Mouse (Mus musculus): ENCODE measurements around the gene Atp1a3. TPM values are rescaled to one million over a fixed set of nuclear protein-coding genes. Genes with fewer than 3 reads are reported as not detected.
"Not testable (repeated sequence)": the region's sequence is repeated elsewhere in the genome, so short reads cannot be mapped to it uniquely, and the experiment has no call there.

The Atp1a3 gene
- 404 and 524 TPM in 2 replicates for polyA plus RNA-seq (2014; fragmentation: Nextera tagmentation; extraction: Ambion mirVana)

GRCm38 (mm10) chr7:25005421-25006065 is at the start of gene Atp1a3:
TSS of gene Atp1a3 (minus strand) at chr7:25005958.
- peaks cover 15% of the 10 kb centered on the region for H3K36me3 ChIP-seq (replicated peaks; ENCODE audit: control insufficient read depth, insufficient read depth)
- H3K4me2 ChIP-seq (replicated peaks) = peak within 1 kb of the TSS; percentile 54
- peak; percentile 87 for ATAC-seq (ENCODE audit: low FRiP score)
- no peaks in the 10 kb centered on the region for H3K9me3 ChIP-seq (ENCODE audit: control insufficient read depth, low read length)
- no peaks in the 10 kb centered on the region for H3K27me3 ChIP-seq (ENCODE audit: control insufficient read depth, insufficient read depth, low read length)
- peaks cover 63% of the 10 kb centered on the region for H3K4me1 ChIP-seq (replicated peaks; ENCODE audit: control insufficient read depth, insufficient read depth, low read length)
- under 1% methylated on average over 46 of the region's 54 CpGs for WGBS
- DNase-seq (ENCODE audit: low spot score) = peak; percentile 83
- H3K4me3 ChIP-seq (replicated peaks; ENCODE audit: low read length) = peak within 1 kb of the TSS; percentile 76
- H3K27ac ChIP-seq = peak within 1 kb of the TSS; percentile 99
- peak within 1 kb of the TSS; percentile 90 for H3K9ac ChIP-seq

DNA sequence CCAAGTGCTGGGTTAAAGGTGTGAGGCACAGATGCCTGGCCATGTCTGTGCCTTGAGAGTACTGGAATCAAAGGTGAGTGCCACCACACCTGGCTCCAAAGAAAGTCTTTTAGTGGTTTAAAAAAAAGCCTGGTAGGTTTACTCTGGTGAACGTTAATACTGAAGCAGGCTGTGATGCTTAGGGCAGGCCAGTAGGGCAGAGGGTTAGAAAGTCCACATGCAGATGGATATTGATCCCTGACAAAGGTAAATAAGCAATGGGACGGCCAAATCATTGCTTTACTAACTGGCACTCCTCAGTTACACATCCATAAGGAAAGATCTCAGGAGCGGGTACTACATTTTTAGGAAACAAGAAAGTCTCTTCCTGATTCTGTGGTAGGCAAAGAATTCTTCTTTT is 46.8 kb upstream of the Atp1a3 start:
- no peaks in the 10 kb centered on the region for H3K9me3 ChIP-seq (ENCODE audit: control insufficient read depth, low read length)
- no peak for DNase-seq (ENCODE audit: low spot score)
- ATAC-seq (ENCODE audit: low FRiP score) = no peak
- no peaks in the 10 kb centered on the region for H3K27me3 ChIP-seq (ENCODE audit: control insufficient read depth, insufficient read depth, low read length)
- H3K36me3 ChIP-seq (replicated peaks; ENCODE audit: control insufficient read depth, insufficient read depth) = peaks cover 97% of the 10 kb centered on the region
- no peak overlapping the region for H3K9ac ChIP-seq
- H3K4me2 ChIP-seq (replicated peaks) = no peak overlapping the region
- no peak overlapping the region for H3K4me3 ChIP-seq (replicated peaks; ENCODE audit: low read length)
- 91% methylated on average over 3 of the region's 3 CpGs for WGBS
- no peaks in the 10 kb centered on the region for H3K4me1 ChIP-seq (replicated peaks; ENCODE audit: control insufficient read depth, insufficient read depth, low read length)
- H3K27ac ChIP-seq = no peak overlapping the region

DNA sequence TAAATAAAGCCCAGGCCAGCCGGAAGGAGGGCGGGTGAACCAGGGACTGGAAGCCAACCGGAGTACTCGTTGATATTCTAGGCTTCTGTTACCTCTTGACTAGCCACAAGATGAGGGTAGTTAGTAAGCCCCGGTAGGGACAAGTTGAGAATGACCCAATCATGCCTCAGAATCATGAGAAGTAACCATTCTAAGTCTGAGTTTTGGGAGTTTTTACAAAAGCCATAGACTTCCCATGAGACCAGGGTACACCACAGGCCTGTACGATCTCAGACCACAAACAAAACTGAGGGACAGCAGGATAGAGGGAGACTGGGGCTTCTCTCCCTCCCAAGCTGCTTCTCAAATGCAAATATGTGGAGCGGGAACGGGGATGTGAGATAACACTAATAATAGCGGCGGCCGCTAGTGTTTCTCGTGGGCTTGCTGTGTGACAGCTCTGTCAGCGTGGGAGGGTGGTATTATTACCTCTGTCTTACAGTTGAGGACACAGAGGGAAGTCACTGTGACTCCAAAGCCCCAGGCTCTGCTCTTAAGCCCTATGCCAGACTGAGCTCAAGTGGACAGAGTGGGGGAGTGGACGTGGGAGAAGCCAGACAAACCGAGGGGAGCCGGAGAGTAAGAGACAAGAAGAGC is 43.7 kb upstream of the Atp1a3 start:
- 80% methylated on average over 16 of the region's 16 CpGs for WGBS
- no peak for ATAC-seq (ENCODE audit: low FRiP score)
- H3K4me3 ChIP-seq (replicated peaks; ENCODE audit: low read length) = no peak overlapping the region
- DNase-seq (ENCODE audit: low spot score) = no peak
- no peaks in the 10 kb centered on the region for H3K27me3 ChIP-seq (ENCODE audit: control insufficient read depth, insufficient read depth, low read length)
- no peaks in the 10 kb centered on the region for H3K9me3 ChIP-seq (ENCODE audit: control insufficient read depth, low read length)
- no peak overlapping the region for H3K9ac ChIP-seq
- H3K27ac ChIP-seq = no peak overlapping the region
- H3K36me3 ChIP-seq (replicated peaks; ENCODE audit: control insufficient read depth, insufficient read depth) = peaks cover 97% of the 10 kb centered on the region
- H3K4me2 ChIP-seq (replicated peaks) = no peak overlapping the region
- no peaks in the 10 kb centered on the region for H3K4me1 ChIP-seq (replicated peaks; ENCODE audit: control insufficient read depth, insufficient read depth, low read length)

DNA sequence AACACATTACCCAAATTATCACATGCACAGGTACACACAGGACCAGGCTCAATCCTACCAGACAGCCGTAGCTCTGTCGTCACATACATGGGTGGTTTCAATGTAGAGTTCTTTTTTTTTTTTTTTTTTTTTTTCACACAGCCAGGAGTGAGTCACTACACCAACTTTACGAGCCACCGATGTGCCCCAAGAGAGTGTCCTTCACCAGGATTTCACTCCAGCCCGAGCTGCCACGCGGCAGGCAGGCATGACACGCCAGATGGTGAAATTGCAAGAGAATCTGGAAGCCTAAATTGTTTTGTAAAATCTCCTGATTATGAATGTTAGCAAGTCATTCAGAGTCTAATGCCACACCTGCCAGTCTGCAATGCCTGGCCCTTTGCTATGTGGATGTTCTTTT is 41.6 kb upstream of the Atp1a3 start:
- Histone ChIP-seq H3K36me3 (replicated peaks; ENCODE audit: control insufficient read depth, insufficient read depth) (peaks cover 97% of the 10 kb centered on the region), H3K4me1 (replicated peaks; ENCODE audit: control insufficient read depth, insufficient read depth, low read length) (no peaks in the 10 kb centered on the region), H3K9me3 (ENCODE audit: control insufficient read depth, low read length) (no peaks in the 10 kb centered on the region), H3K9ac (no peak overlapping the region), H3K27me3 (ENCODE audit: control insufficient read depth, insufficient read depth, low read length) (no peaks in the 10 kb centered on the region), H3K4me2 (replicated peaks) (no peak overlapping the region), H3K4me3 (replicated peaks; ENCODE audit: low read length) (no peak overlapping the region), H3K27ac (no peak overlapping the region)
- 87% methylated on average over 8 of the region's 8 CpGs for WGBS
- DNase-seq (ENCODE audit: low spot score) = no peak
- no peak for ATAC-seq (ENCODE audit: low FRiP score)

DNA sequence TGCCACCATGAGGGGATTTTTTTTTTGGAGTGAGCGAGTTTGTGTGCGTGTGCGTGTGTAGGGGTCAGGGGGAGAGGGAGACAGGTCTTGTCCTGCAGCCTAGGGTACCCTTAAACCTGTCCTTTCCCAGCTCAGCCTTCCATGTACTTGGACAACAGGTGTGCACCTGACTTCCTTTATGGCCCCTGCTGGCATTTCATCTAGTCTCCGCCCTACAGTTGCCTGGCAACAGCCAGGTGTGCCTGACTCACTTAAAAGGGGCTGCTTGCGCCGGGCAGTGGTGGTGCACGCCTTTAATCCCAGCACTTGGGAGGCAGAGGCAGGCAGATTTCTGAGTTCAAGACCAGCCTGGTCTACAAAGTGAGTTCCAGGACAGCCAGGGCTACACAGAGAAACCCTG is 38.8 kb upstream of the Atp1a3 start:
- H3K4me3 ChIP-seq (replicated peaks; ENCODE audit: low read length); H3K4me1 ChIP-seq (replicated peaks; ENCODE audit: control insufficient read depth, insufficient read depth, low read length); H3K27me3 ChIP-seq (ENCODE audit: control insufficient read depth, insufficient read depth, low read length); ATAC-seq (ENCODE audit: low FRiP score); H3K4me2 ChIP-seq (replicated peaks); DNase-seq (ENCODE audit: low spot score); H3K9ac ChIP-seq; H3K9me3 ChIP-seq (ENCODE audit: control insufficient read depth, low read length); H3K27ac ChIP-seq: not testable (repeated sequence)
- peaks cover 97% of the 10 kb centered on the region for H3K36me3 ChIP-seq (replicated peaks; ENCODE audit: control insufficient read depth, insufficient read depth)
- over 99% methylated on average over 7 of the region's 7 CpGs for WGBS

GRCm38 (mm10) chr7:25041921-25042320 is 36.2 kb upstream of the Atp1a3 start:
- Histone ChIP-seq H3K9ac (no peak overlapping the region), H3K36me3 (replicated peaks; ENCODE audit: control insufficient read depth, insufficient read depth) (peaks cover 97% of the 10 kb centered on the region), H3K27ac (no peak overlapping the region), H3K4me3 (replicated peaks; ENCODE audit: low read length) (no peak overlapping the region), H3K4me2 (replicated peaks) (no peak overlapping the region), H3K4me1 (replicated peaks; ENCODE audit: control insufficient read depth, insufficient read depth, low read length) (no peaks in the 10 kb centered on the region), H3K9me3 (ENCODE audit: control insufficient read depth, low read length) (no peaks in the 10 kb centered on the region), H3K27me3 (ENCODE audit: control insufficient read depth, insufficient read depth, low read length) (no peaks in the 10 kb centered on the region)
- WGBS = 93% methylated on average over 12 of the region's 12 CpGs
- ATAC-seq (ENCODE audit: low FRiP score) (no peak), DNase-seq (ENCODE audit: low spot score) (no peak)

DNA sequence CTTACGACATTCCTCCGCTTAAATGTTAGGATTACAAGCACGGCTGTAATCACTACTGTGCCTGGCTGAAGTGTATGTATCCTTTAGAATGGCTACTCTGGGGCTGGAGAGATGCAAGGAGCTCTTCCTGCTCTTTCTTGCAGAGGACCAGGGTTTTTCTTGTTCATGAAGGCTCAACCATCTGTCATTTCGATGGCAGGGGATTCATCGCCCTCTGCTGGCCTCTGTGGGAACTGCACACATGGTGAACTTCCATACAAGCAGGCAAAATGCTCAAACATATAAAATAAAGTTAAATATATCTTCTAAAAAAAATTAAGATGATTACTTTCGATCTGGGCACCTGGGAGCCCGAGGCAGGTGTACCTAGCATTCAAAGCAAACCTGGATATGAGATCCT is 30.2 kb upstream of the Atp1a3 start:
- Histone ChIP-seq H3K4me1 (replicated peaks; ENCODE audit: control insufficient read depth, insufficient read depth, low read length) (no peaks in the 10 kb centered on the region), H3K4me3 (replicated peaks; ENCODE audit: low read length) (no peak overlapping the region), H3K27me3 (ENCODE audit: control insufficient read depth, insufficient read depth, low read length) (no peaks in the 10 kb centered on the region), H3K9me3 (ENCODE audit: control insufficient read depth, low read length) (no peaks in the 10 kb centered on the region), H3K27ac (no peak overlapping the region), H3K4me2 (replicated peaks) (no peak overlapping the region), H3K36me3 (replicated peaks; ENCODE audit: control insufficient read depth, insufficient read depth) (peaks cover 88% of the 10 kb centered on the region), H3K9ac (no peak overlapping the region)
- 61% methylated on average over 7 of the region's 7 CpGs for whole genome bisulfite sequencing
- ATAC-seq (ENCODE audit: low FRiP score) (no peak), DNase-seq (ENCODE audit: low spot score) (peak; percentile 88)

GRCm38 (mm10) chr7:25034796-25035195 is 29.0 kb upstream of the Atp1a3 start:
- H3K36me3 ChIP-seq (replicated peaks; ENCODE audit: control insufficient read depth, insufficient read depth) = peaks cover 81% of the 10 kb centered on the region

GRCm38 (mm10) chr7:25031528-25031927 is 25.8 kb upstream of the Atp1a3 start:
- Histone ChIP-seq H3K36me3 (replicated peaks; ENCODE audit: control insufficient read depth, insufficient read depth) (peaks cover 80% of the 10 kb centered on the region), H3K9ac (no peak overlapping the region), H3K4me1 (replicated peaks; ENCODE audit: control insufficient read depth, insufficient read depth, low read length) (no peaks in the 10 kb centered on the region), H3K9me3 (ENCODE audit: control insufficient read depth, low read length) (no peaks in the 10 kb centered on the region), H3K27me3 (ENCODE audit: control insufficient read depth, insufficient read depth, low read length) (no peaks in the 10 kb centered on the region), H3K4me2 (replicated peaks) (no peak overlapping the region), H3K4me3 (replicated peaks; ENCODE audit: low read length) (no peak overlapping the region), H3K27ac (no peak overlapping the region)
- ATAC-seq (ENCODE audit: low FRiP score) = no peak
- no peak for DNase-seq (ENCODE audit: low spot score)
- WGBS = 65% methylated on average over 3 of the region's 3 CpGs

More at GRCm38 (mm10) chr7:25034796-25035195, 29.0 kb upstream of the Atp1a3 start:
- no peak overlapping the region for H3K9ac ChIP-seq
- no peak overlapping the region for H3K4me2 ChIP-seq (replicated peaks)
- no peaks in the 10 kb centered on the region for H3K9me3 ChIP-seq (ENCODE audit: control insufficient read depth, low read length)
- DNase-seq (ENCODE audit: low spot score) = no peak
- WGBS = 90% methylated on average over 4 of the region's 4 CpGs
- H3K27ac ChIP-seq = no peak overlapping the region
- no peak for ATAC-seq (ENCODE audit: low FRiP score)
- H3K4me1 ChIP-seq (replicated peaks; ENCODE audit: control insufficient read depth, insufficient read depth, low read length) = no peaks in the 10 kb centered on the region
- no peak overlapping the region for H3K4me3 ChIP-seq (replicated peaks; ENCODE audit: low read length)
- H3K27me3 ChIP-seq (ENCODE audit: control insufficient read depth, insufficient read depth, low read length) = no peaks in the 10 kb centered on the region
